Mouse (Mus musculus): ENCODE measurements around the gene Skil.
"Not testable (repeated sequence)": the region's sequence is repeated elsewhere in the genome, so short reads cannot be mapped to it uniquely, and the experiment has no call there.

The Skil gene

DNA sequence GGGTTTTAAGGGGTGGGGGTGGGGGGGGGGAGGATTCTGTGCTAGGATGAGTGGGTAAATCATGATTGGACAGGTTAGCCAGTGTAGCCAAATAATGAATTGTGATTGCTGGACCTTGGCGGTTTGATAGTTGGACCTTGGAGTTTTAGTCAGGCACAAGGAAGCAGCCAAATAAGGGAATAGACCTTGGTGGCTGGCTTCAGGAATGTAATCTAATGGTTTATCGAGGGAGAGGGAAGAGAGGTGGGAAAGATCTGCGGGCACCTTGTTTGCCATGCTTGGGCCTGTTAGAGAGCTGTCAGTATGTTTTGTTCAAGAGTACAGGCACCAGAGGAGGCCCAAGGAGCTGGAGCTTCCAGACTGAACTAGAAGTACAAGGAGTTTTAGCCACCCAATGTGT lies 32.0 kb downstream of the Skil start:
- DNase-seq (ENCODE audit: low read depth): no peak

DNA sequence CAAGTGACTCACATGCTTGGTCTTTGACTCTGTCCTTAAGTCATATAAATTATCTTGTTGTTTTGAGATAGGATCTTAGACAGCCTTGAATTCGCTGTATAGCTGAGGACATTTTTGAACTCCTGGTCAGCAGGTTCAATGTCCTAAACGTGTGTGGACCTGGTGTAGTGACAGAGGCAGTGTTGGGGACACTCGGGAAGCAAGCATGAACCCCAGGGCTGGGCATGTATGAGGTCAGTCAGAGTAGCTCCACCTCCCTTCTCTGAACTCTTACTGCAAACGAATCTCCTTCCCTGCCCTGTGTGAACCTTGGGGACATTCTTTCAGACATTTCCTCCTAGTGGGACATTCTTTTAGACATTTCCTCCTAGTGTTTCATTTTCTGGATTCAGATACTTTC lies 34.9 kb downstream of the Skil start:
- no peak for DNase-seq (ENCODE audit: low read depth)

DNA sequence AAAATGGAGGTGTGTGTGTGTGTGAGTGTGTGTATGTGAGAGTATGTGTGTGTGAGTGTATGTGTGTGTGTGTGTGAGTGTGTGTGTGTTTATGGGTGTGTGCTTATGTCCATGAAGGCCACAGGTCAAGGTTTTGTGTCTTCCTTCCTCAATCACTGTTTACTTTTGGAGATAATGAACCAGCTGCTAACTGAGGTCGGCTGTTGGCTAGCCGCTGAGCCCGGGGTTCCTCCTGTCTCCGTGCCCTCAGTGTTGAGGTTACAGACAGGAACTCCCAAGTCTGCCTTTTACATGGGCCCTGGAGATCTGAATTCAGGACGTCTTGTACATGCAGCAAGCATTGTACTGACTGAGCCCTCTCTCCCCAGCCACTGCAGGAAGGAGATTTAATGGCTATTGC lies 38.8 kb downstream of the Skil start:
- DNase-seq (ENCODE audit: low read depth): no peak

DNA sequence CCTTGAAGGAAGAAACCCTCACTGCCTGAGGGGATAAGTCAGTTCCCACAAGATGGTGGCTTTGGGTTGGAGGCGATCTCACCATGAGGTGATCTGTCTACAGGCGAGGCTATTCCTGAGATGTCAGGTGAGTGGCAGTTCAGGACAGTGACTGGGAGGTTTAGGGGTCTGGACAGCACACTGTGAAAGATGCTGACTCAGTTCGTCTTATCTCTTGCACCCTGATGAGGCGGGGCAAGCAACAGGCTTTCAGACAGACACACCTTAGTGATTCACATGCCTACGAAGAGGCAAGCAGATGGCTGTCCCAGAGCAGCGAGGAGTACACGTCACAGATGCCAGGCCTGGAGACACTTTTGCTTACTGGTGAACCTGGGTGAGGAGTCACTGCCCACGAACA lies 39.4 kb downstream of the Skil start:
- DNase-seq (ENCODE audit: low read depth): no peak

GRCm38 (mm10) chr3:31134696-31135095 lies 39.8 kb downstream of the Skil start:
- DNase-seq (ENCODE audit: low read depth): no peak

GRCm38 (mm10) chr3:31136591-31136990 lies 41.7 kb downstream of the Skil start:
- DNase-seq (ENCODE audit: low read depth): not testable (repeated sequence)

- peak; percentile 90 for DNase-seq (ENCODE audit: low read depth)
Measured at GRCm38 (mm10) chr3:31138454-31139424, 43.9 kb downstream of the Skil start.

DNA sequence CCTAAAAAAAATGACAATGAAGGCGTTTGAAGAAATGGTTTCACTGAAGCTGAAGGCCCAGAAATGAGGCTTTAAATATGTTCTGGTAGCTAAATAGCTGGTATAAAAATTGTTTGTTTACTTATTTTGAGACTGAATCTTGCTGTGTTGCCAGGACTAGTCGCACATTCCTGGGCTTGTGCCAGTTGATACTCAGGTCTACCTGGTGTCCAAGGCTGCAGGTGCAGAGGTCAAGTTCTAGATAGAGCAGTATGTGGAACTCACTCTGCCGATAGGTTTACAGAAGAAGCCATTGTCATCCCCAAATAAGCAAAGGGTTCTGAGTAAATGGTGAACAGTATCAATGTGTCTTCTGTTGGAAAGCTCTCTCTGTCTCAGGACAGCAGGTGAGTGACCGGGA lies 46.8 kb downstream of the Skil start:
- DNase-seq (ENCODE audit: low read depth): no peak

DNA sequence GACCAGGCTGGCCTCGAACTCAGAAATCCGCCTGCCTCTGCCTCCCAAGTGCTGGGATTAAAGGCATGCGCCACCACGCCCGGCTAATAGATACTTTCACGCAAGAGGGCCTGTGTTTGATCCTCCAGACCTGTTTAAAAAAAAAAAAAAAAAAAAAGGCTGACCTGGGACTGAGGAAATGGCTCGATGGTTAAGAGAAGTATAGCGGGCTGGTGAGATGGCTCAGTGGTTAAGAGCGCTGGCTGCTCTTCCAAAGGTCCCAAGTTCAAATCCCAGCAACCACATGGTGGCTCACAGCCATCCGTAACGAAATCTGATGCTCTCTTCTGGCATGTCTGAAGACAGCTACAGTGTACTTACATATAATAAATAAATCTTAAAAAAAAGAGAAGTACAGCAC lies 50.4 kb downstream of the Skil start:
- not testable (repeated sequence) for DNase-seq (ENCODE audit: low read depth)

- DNase-seq (ENCODE audit: low read depth): peak; percentile 95
Measured at GRCm38 (mm10) chr3:31145641-31146290, 50.9 kb downstream of the Skil start.

GRCm38 (mm10) chr3:31148595-31148994 lies 53.7 kb downstream of the Skil start:
- DNase-seq (ENCODE audit: low read depth): no peak

DNA sequence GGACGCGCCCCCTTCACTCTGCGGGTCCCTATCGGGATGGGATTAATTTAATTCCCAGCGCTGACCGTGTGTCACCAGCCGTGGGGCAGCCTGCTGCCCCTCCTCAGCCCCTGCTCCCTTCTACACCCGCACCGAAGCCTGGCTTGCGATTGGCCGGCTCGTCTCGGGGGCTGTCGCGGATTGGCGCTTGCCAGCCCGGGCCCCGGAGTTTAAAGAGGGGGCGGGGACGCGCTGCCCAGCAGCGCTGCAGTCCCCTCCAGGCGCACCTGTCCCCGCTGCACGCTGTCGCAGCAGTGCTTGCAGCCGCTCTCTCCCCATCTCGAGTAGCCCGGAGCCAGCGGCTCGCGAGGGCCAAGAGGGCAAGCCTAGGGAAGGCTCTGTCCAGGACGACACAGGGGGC lies 54.8 kb downstream of the Skil start, which contains the start of gene Cldn11:
Cldn11 (plus strand) TSS at position 215 of the 400 bp plus-strand sequence.
- DNase-seq (ENCODE audit: low read depth): no peak

DNA sequence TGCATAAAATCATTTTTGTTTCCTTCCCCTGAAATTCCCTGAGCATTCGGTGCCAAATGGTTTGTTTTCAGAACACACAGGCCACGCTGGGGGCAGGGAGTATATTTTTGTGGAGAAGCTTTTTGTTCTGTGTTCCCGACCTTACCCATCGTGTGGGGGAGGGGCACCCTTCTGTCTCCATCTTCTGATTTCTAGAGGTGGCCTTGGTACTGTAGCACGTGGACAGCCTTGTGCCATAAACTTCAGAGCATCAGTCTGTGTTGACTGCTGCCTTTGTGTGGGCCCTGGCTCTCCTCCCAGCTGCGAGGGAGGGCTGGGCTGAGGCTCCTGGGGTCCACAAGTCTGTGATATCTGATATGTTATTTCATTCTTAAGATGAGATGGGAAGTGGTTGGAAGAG lies 57.2 kb downstream of the Skil start:
- peak; percentile 22 for DNase-seq (ENCODE audit: low read depth)

GRCm38 (mm10) chr3:31156126-31156525 lies 61.3 kb downstream of the Skil start:
- peak; percentile 57 for DNase-seq (ENCODE audit: low read depth)

DNA sequence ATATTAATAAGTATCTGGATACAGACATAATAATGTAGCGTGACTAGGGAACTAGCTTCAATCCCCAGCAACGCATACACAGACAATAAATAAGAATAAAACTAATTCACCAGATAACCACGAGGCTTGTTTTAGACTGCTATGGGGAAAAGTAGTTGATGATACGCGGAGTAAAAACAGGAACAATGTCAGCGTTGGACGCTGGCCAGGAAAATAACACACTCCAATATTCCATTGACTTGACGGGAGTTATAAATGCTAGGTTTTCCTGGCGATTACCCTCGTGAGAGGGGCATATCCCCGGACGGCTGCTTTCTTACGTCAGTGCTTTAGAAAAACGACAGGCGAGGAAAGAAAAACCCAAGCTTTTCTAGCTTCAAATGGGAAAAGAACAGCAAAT lies 62.9 kb downstream of the Skil start:
- no peak for DNase-seq (ENCODE audit: low read depth)

DNA sequence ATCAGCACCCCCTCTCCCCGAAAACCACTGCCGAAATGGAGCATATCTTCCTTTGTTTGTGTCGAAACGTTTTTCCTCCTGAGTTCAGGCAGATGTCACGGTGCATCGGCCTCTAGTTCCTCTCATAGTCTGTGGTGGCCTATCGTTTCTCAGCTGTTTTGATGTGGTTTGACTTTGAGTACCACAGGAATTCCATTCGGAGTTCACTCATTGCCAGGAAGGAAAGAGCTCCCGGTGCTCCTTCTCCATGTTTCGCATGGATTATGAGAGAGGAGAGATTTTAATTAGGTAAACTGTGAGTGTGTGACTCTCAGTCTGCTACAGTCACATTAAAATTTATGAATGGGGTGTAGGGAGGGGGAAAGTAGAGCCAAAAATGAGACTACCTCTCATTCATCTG lies 65.2 kb downstream of the Skil start:
- no peak for DNase-seq (ENCODE audit: low read depth)

- DNase-seq (ENCODE audit: low read depth): no peak
Measured at GRCm38 (mm10) chr3:31161336-31161735, 66.5 kb downstream of the Skil start.

DNA sequence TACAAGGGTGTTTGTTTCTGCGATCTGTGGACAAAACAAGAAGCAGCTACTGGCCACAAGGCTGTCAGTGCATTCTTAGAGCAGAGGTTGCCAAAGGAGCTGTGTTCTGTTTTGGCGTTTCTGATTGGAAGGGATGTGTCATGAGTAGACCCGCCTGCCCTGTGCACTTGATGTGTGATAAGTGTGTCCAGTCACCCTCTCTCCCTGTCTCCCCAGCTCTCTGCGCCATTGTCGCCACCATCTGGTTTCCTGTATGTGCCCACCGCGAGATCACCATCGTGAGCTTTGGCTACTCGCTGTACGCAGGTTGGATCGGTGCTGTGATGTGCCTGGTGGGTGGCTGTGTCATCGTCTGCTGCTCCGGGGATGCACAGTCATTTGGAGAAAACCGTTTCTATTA lies 68.0 kb downstream of the Skil start:
- no peak for DNase-seq (ENCODE audit: low read depth)

DNA sequence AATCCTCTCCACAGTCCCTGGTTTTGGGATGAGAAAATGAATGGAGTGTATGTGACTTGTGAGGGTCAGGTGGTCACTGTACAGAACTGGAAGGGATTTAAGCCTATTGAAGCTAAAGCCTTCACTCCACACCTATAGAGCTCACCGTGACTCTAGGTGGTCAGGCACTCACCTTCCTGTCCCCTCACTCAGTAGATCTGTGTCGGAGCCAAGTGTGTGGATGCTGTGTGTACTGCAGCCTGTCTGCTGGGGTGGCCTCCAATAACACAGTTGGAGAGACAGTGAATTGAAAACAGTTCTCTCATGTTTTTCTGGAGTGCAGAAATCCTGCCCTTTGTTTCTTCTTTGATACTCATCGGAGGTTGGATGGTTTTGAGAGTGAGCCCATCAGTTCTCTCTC lies 70.9 kb downstream of the Skil start:
- no peak for DNase-seq (ENCODE audit: low read depth)

DNA sequence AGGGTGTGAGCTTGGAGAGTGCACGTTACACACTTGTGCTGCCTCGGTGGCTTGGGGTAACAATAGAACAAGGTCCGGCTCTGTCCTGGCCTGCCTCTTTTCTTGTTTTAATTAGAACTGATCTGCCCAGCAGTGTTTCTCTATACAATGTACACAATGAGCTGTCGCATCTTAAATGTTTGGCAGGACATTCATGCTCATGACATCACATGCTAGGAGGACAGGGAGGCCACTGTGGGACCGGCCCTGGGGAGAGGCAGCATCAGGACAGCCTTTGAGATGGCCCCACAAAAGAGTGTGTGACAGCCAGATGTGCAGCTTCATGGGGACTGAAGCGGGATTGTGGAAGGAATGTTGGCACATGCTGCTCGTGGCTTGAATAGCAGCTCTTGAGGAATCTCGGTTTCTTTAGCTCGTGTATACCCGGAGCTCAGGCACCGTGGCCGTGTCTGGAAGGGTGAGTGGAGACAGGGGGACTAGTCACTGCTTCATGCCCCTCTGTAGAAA lies 71.6 kb downstream of the Skil start:
- no peak for DNase-seq (ENCODE audit: low read depth)

All from NIH3T3 (cell line).